Comparison of ENCODE assay signal across 13 mouse cellular contexts in the genomic region with DNA sequence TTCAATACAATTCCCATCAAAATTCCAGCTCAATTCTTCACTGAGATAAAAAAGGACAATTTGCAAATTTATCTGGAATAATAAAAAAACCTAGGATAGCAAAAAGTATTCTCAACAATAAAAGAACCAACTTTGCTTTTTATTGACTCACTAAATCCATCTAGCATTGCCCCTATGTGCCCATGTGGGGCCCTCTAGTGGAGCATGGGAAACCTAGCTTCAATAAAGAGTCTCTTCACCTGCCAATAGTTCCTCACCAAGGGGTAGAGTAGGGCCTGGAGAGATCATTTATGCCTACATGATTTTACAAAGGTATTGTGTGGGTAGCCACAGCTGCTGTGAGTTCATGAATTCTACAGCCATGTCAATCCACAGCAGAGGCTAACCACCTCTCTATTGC.
A peak's percentile ranks its signal among the peaks of the same experiment; 100 is the strongest.
DNase-seq lines count a peak whose midpoint lies in the region; ATAC-seq and TF ChIP-seq lines count a peak whose summit lies in the region.
"Had no signal": no experiment of that assay in that cellular context is flagged by ENCODE, and none has a peak within 500 bp of the region (broad histone marks: within the 10 kb centered on the region; RNA-seq: fewer than 3 reads in every experiment).

No protein-coding gene starts in this region.

- peak; percentile 49 for TF ChIP-seq RAD21 in CH12.LX (IDR thresholded peaks at IDR 0.05; ENCODE audit: low read depth, low read length)

- no peak for DNase-seq in layer of hippocampus, adult 2 months (ENCODE audit: low spot score in 2 of 2)
- DNase-seq in layer of hippocampus, postnatal 14 days (ENCODE audit: low spot score in 2 of 2) = no peak
- peak; percentile 28 for DNase-seq in CH12.LX (ENCODE audit: extremely low read depth)
- peak; percentile 5 for DNase-seq in G1E (ENCODE audit: low spot score)
- DNase-seq in spleen, postnatal 36 days (ENCODE audit: low spot score in 2 of 2) = no peak
- no peak for DNase-seq in spleen, postnatal 10 days (ENCODE audit: low spot score in 2 of 2)
- DNase-seq in kidney, postnatal 10 days = no peak
- DNase-seq: layer of hippocampus, adult 9-11 months had no signal

- TF ChIP-seq EP300 in CH12.LX (IDR thresholded peaks at IDR 0.05; ENCODE audit: low read length) = no peak

- H3K4me1 ChIP-seq in CH12.LX (ENCODE audit: control insufficient read depth in 1 of 2, insufficient read depth in 2 of 2) = no peaks in the 10 kb centered on the region
- peaks cover 28% of the 10 kb centered on the region for H3K4me1 ChIP-seq in G1E (ENCODE audit: insufficient read depth, low read depth, low read length)
- H3K4me1 ChIP-seq: embryonic facial prominence, embryonic 12.5 days had no signal

- no peaks in the 10 kb centered on the region for H3K79me2 ChIP-seq in CH12.LX (replicated peaks; ENCODE audit: control insufficient read depth, extremely low read depth, insufficient read depth, poor library complexity, severe bottlenecking)

- no peak overlapping the region for H3K4me2 ChIP-seq in CH12.LX (ENCODE audit: insufficient read depth, low read depth, poor library complexity, severe bottlenecking)
- H3K4me2 ChIP-seq: embryonic facial prominence, embryonic 12.5 days; heart, embryonic 13.5 days; midbrain, embryonic 11.5 days had no signal

- peaks cover 0 to 14% of the 10 kb centered on the region in 2 experiments for H3K36me3 ChIP-seq in CH12.LX (replicated peaks in 1 of 2; ENCODE audit: control insufficient read depth in 1 of 2, insufficient read depth in 1 of 2, low read length in 1 of 2)
- peaks cover 39% of the 10 kb centered on the region for H3K36me3 ChIP-seq in G1E (replicated peaks)
- H3K36me3 ChIP-seq: embryonic facial prominence, embryonic 12.5 days had no signal

- TF ChIP-seq POLR2A in CH12.LX (IDR thresholded peaks at IDR 0.05; ENCODE audit: low read depth, low read length) = no peak

- no peak overlapping the region for H3K4me3 ChIP-seq in layer of hippocampus, adult 2 months
- H3K4me3 ChIP-seq in CH12.LX (replicated peaks in 1 of 3; ENCODE audit: low read depth in 2 of 3, low read length in 2 of 3, poor library complexity in 1 of 3) = no peak overlapping the region
- H3K4me3 ChIP-seq in G1E (ENCODE audit: low read depth, low read length) = no peak overlapping the region
- H3K4me3 ChIP-seq: embryonic facial prominence, embryonic 12.5 days; heart, embryonic 13.5 days had no signal

- dilution Hi-C loops in CH12.LX (cut with MboI; ENCODE audit: extremely low pct_ligation_motif_present, extremely low pct_unique_long_range_greater_than_20kb, low sequenced_read_pairs) = no loop called here

- H3K27me3 ChIP-seq in CH12.LX (replicated peaks) = no peaks in the 10 kb centered on the region
- no peaks in the 10 kb centered on the region for H3K27me3 ChIP-seq in G1E (ENCODE audit: insufficient read depth, low read length)
- H3K27me3 ChIP-seq: embryonic facial prominence, embryonic 12.5 days; heart, embryonic 13.5 days had no signal

- no peak overlapping the region for H3K9ac ChIP-seq in CH12.LX (ENCODE audit: insufficient read depth, low read depth)
- H3K9ac ChIP-seq: embryonic facial prominence, embryonic 12.5 days; heart, embryonic 13.5 days had no signal

- in situ Hi-C loops in CH12.LX (cut with MboI; ENCODE audit: low pct_ligation_motif_present, low pct_unique_long_range_greater_than_20kb, low sequenced_read_pairs) = loop anchor here (25.0 kb wide), 2 partner anchors 447 to 453 kb away; no protein-coding TSS in a partner anchor

- TF ChIP-seq CTCF in layer of hippocampus, adult 2 months (conservative IDR thresholded peaks at IDR 0.05) = peak; percentile 67
- TF ChIP-seq CTCF in CH12.LX (conservative IDR thresholded peaks at IDR 0.05 in 1 of 2, IDR thresholded peaks at IDR 0.05 in 1 of 2; ENCODE audit: low read depth in 2 of 2, low read length in 2 of 2) = peak; percentile 18 to 64; a peak in 2 of 4 replicates
- TF ChIP-seq CTCF in G1E (IDR thresholded peaks at IDR 0.05; ENCODE audit: low read depth, low read length) = no peak

- H3K27ac ChIP-seq in layer of hippocampus, adult 2 months = no peak overlapping the region
- no peak overlapping the region for H3K27ac ChIP-seq in CH12.LX (ENCODE audit: insufficient read depth, low read depth)
- H3K27ac ChIP-seq: embryonic facial prominence, embryonic 12.5 days; heart, embryonic 13.5 days had no signal

- ATAC-seq in G1E (ENCODE audit: extremely low read depth, insufficient number of reproducible peaks, low FRiP score, poor library complexity, severe bottlenecking) = no peak
- peak; percentile 62; the same call in 1 of the 2 replicates for ATAC-seq in erythroblast, adult 5-6 weeks (replicated peaks; ENCODE audit: low FRiP score, poor library complexity, severe bottlenecking)
- ATAC-seq: inflammation-experienced regulatory T-cells, adult 6 months had no signal

- H3K9me3 ChIP-seq in CH12.LX (replicated peaks; ENCODE audit: low read length) = no peaks in the 10 kb centered on the region
- H3K9me3 ChIP-seq in G1E (replicated peaks) = no peaks in the 10 kb centered on the region
- H3K9me3 ChIP-seq: embryonic facial prominence, embryonic 12.5 days; heart, embryonic 13.5 days had no signal

TF ChIP-seq in CH12.LX, 34 proteins besides CTCF, POLR2A, EP300 and RAD21:
- TF ChIP-seq SMC3 (IDR thresholded peaks at IDR 0.05; ENCODE audit: low read depth, low read length) = peak; percentile 63
- TF ChIP-seq MXI1 (IDR thresholded peaks at IDR 0.05; ENCODE audit: low read depth, low read length) = no peak
- no peak for TF ChIP-seq ZNF384 (IDR thresholded peaks at IDR 0.05; ENCODE audit: low read depth, low read length)

Comparison
In these comparisons a context has a peak if more than half of its experiments do, and no peak if none do; other contexts are left out.
1. DNase-seq: peak in CH12.LX (single experiment) and G1E (single experiment); none in layer of hippocampus, adult 2 months (0 of 2), layer of hippocampus, postnatal 14 days (0 of 2), spleen, postnatal 36 days (0 of 2), spleen, postnatal 10 days (0 of 2) and kidney, postnatal 10 days (single experiment).